Mouse (Mus musculus) megakaryocyte, embryonic 14.5 days (primary cell): ENCODE results near the gene Tenm4. TPM values are rescaled to one million over a fixed set of nuclear protein-coding genes. Genes with fewer than 3 reads are reported as not detected.

Experiments used
- H3K27me3 ChIP-seq: replicated peaks from 2 replicates; pipeline ENCODE3; 2012; ENCODE audit warnings: inconsistent platforms
- H3K36me3 ChIP-seq: replicated peaks from 2 replicates; pipeline ENCODE3; 2012; ENCODE audit warnings: low read length, inconsistent platforms, mixed read lengths
- H3K4me1 ChIP-seq: 2 replicates; pipeline ENCODE4 v1.6.1; 2012; ENCODE audit warnings: inconsistent platforms
- H3K4me3 ChIP-seq: replicated peaks from 2 replicates; pipeline ENCODE3; 2012; ENCODE audit warnings: moderate library complexity, mild to moderate bottlenecking, inconsistent platforms
- H3K9me3 ChIP-seq: 2 replicates; pipeline ENCODE4 v1.6.1; 2012; ENCODE audit warnings: inconsistent platforms
- FLI1 ChIP-seq: IDR thresholded peaks from 2 replicates; pipeline ENCODE4 v1.6.1; 2012; ENCODE audit warnings: low read length, inconsistent platforms, mixed read lengths
- GATA1 ChIP-seq: IDR thresholded peaks from 3 replicates; pipeline ENCODE4 v1.6.1; 2012; ENCODE audit warnings: mixed read lengths, low read length, inconsistent platforms, borderline replicate concordance
- polyA plus RNA-seq: library from polyadenylated mRNA; stranded (reverse); fragments of >175 nt; gene quantifications from 2 replicates; pipeline ENCODE4 v1.2.3, GENCODE M21; 2012; ENCODE audit warnings: low replicate concordance; ENCODE audit not compliant: insufficient read depth

Gene Tenm4
- polyA plus RNA-seq, 1 experiment, result not detected

- Histone ChIP-seq H3K36me3 (no peaks in the 10 kb centered on the region), H3K27me3 (peaks cover 8% of the 10 kb centered on the region), H3K4me3 (no peak overlapping the region), H3K4me1 (peaks cover 5% of the 10 kb centered on the region; the same call in 1 of the 2 replicates), H3K9me3 (no peaks in the 10 kb centered on the region)
- no peak for TF ChIP-seq FLI1
- TF ChIP-seq GATA1, result no peak
Observed at GRCm38 (mm10) chr7:96808059-96808646, 637.1 kb downstream of the Tenm4 start.

GRCm38 (mm10) chr7:96811691-96812090 is 640.6 kb downstream of the Tenm4 start:
- peaks cover 4% of the 10 kb centered on the region; the same call in 1 of the 2 replicates for H3K4me1 ChIP-seq
- H3K9me3 ChIP-seq, result no peaks in the 10 kb centered on the region
- peak overlapping the region; percentile 16 for H3K4me3 ChIP-seq
- no peaks in the 10 kb centered on the region for H3K36me3 ChIP-seq
- TF ChIP-seq FLI1 (no peak), GATA1 (no peak)
- H3K27me3 ChIP-seq, result peaks cover 7% of the 10 kb centered on the region

GRCm38 (mm10) chr7:96813036-96813435 is 642.0 kb downstream of the Tenm4 start:
- Histone ChIP-seq H3K4me1 (peaks cover 4% of the 10 kb centered on the region; the same call in 1 of the 2 replicates), H3K4me3 (no peak overlapping the region), H3K9me3 (no peaks in the 10 kb centered on the region), H3K36me3 (no peaks in the 10 kb centered on the region), H3K27me3 (peaks cover 7% of the 10 kb centered on the region)
- TF ChIP-seq GATA1, result no peak
- TF ChIP-seq FLI1, result no peak

- H3K4me3 ChIP-seq, result no peak overlapping the region
- H3K36me3 ChIP-seq, result no peaks in the 10 kb centered on the region
- peaks cover 4% of the 10 kb centered on the region; the same call in 1 of the 2 replicates for H3K4me1 ChIP-seq
- H3K27me3 ChIP-seq, result peaks cover 7% of the 10 kb centered on the region
- TF ChIP-seq FLI1 (no peak), GATA1 (no peak)
- no peaks in the 10 kb centered on the region for H3K9me3 ChIP-seq
Observed at GRCm38 (mm10) chr7:96813497-96814400, 642.7 kb downstream of the Tenm4 start.

- Histone ChIP-seq H3K4me3 (no peak overlapping the region), H3K27me3 (peaks cover 7% of the 10 kb centered on the region), H3K4me1 (peaks cover 4% of the 10 kb centered on the region; the same call in 1 of the 2 replicates), H3K36me3 (no peaks in the 10 kb centered on the region), H3K9me3 (no peaks in the 10 kb centered on the region)
- TF ChIP-seq FLI1 (no peak), GATA1 (no peak)
Observed at GRCm38 (mm10) chr7:96814581-96814980, 643.5 kb downstream of the Tenm4 start.

GRCm38 (mm10) chr7:96817030-96817674 is 646.1 kb downstream of the Tenm4 start:
- TF ChIP-seq FLI1, result no peak
- Histone ChIP-seq H3K27me3 (peaks cover 8% of the 10 kb centered on the region), H3K36me3 (no peaks in the 10 kb centered on the region), H3K4me3 (no peak overlapping the region), H3K9me3 (no peaks in the 10 kb centered on the region), H3K4me1 (peaks cover 4% of the 10 kb centered on the region; the same call in 1 of the 2 replicates)

- H3K4me1 ChIP-seq, result no peaks in the 10 kb centered on the region
- no peaks in the 10 kb centered on the region for H3K36me3 ChIP-seq
- H3K27me3 ChIP-seq, result peaks cover 13% of the 10 kb centered on the region
- no peaks in the 10 kb centered on the region for H3K9me3 ChIP-seq
- TF ChIP-seq FLI1 (no peak), GATA1 (no peak)
- no peak overlapping the region for H3K4me3 ChIP-seq
Observed at GRCm38 (mm10) chr7:96818236-96818916, 647.3 kb downstream of the Tenm4 start.

GRCm38 (mm10) chr7:96819538-96819937 is 648.5 kb downstream of the Tenm4 start:
- no peak overlapping the region for H3K4me3 ChIP-seq
- H3K9me3 ChIP-seq, result no peaks in the 10 kb centered on the region
- no peaks in the 10 kb centered on the region for H3K36me3 ChIP-seq
- H3K4me1 ChIP-seq, result no peaks in the 10 kb centered on the region; the same call in 1 of the 2 replicates
- TF ChIP-seq FLI1, result no peak
- TF ChIP-seq GATA1, result no peak
- peaks cover 16% of the 10 kb centered on the region for H3K27me3 ChIP-seq

- TF ChIP-seq GATA1 (no peak), FLI1 (no peak)
- Histone ChIP-seq H3K9me3 (no peaks in the 10 kb centered on the region), H3K4me1 (peaks cover 5% of the 10 kb centered on the region; the same call in 1 of the 2 replicates), H3K36me3 (no peaks in the 10 kb centered on the region), H3K27me3 (peaks cover 19% of the 10 kb centered on the region), H3K4me3 (no peak overlapping the region)
Observed at GRCm38 (mm10) chr7:96820343-96820742, 649.3 kb downstream of the Tenm4 start.
